Comparison of ENCODE assay signal across 25 mouse cellular contexts in genomic region chr10:110380792-110381191, GRCm38 (mm10).
DNase-seq lines count a peak whose midpoint lies in the region; ATAC-seq and TF ChIP-seq lines count a peak whose summit lies in the region.
"Had no signal": no experiment of that assay in that cellular context is flagged by ENCODE, and none has a peak within 500 bp of the region (broad histone marks: within the 10 kb centered on the region; RNA-seq: fewer than 3 reads in every experiment).

No protein-coding gene starts in this region.

- no peak for ATAC-seq in forebrain, embryonic 15.5 days (replicated peaks)
- ATAC-seq in forebrain, embryonic 12.5 days (ENCODE audit: low FRiP score) = no peak
- ATAC-seq in frontal cortex, adult (ENCODE audit: low TSS enrichment) = peak; percentile 62
- no peak for ATAC-seq in kidney, embryonic 16.5 days (ENCODE audit: low FRiP score, low TSS enrichment)
- ATAC-seq: CD4-positive, CD25-positive, alpha-beta regulatory T cell, adult 4 months; hindbrain, embryonic 16.5 days; intestine, embryonic 15.5 days had no signal

- H3K36me3 ChIP-seq in forebrain, embryonic 15.5 days = no peaks in the 10 kb centered on the region
- H3K36me3 ChIP-seq in forebrain, embryonic 12.5 days (replicated peaks) = no peaks in the 10 kb centered on the region
- H3K36me3 ChIP-seq in kidney, embryonic 16.5 days (ENCODE audit: insufficient read depth, low read length) = no peaks in the 10 kb centered on the region
- H3K36me3 ChIP-seq: embryonic facial prominence, embryonic 10.5 days; embryonic facial prominence, embryonic 13.5 days; hindbrain, embryonic 10.5 days; hindbrain, embryonic 13.5 days; intestine, embryonic 15.5 days had no signal

- 63% methylated on average over 2 of the region's 2 CpGs for WGBS in forebrain, embryonic 15.5 days
- WGBS in forebrain, embryonic 12.5 days = 98% methylated on average over 2 of the region's 2 CpGs
- WGBS in kidney, embryonic 16.5 days = 91% methylated on average over 2 of the region's 2 CpGs

- H3K9me3 ChIP-seq in forebrain, embryonic 15.5 days = no peaks in the 10 kb centered on the region
- no peaks in the 10 kb centered on the region for H3K9me3 ChIP-seq in forebrain, embryonic 12.5 days
- no peaks in the 10 kb centered on the region for H3K9me3 ChIP-seq in kidney, embryonic 16.5 days (ENCODE audit: low read length)
- H3K9me3 ChIP-seq: embryonic facial prominence, embryonic 10.5 days; embryonic facial prominence, embryonic 13.5 days; hindbrain, embryonic 10.5 days; hindbrain, embryonic 13.5 days; intestine, embryonic 15.5 days had no signal

- no peak overlapping the region for H3K9ac ChIP-seq in forebrain, embryonic 15.5 days (replicated peaks)
- H3K9ac ChIP-seq in forebrain, embryonic 12.5 days = no peak overlapping the region
- H3K9ac ChIP-seq in kidney, embryonic 16.5 days (replicated peaks; ENCODE audit: low read length) = no peak overlapping the region
- H3K9ac ChIP-seq: embryonic facial prominence, embryonic 13.5 days; hindbrain, embryonic 13.5 days; intestine, embryonic 15.5 days had no signal

- no peaks in the 10 kb centered on the region for H3K27me3 ChIP-seq in forebrain, embryonic 15.5 days
- peaks cover 10% of the 10 kb centered on the region; the same call in 1 of the 2 replicates for H3K27me3 ChIP-seq in forebrain, embryonic 12.5 days
- H3K27me3 ChIP-seq in kidney, embryonic 16.5 days (ENCODE audit: insufficient read depth, low read length) = no peaks in the 10 kb centered on the region
- H3K27me3 ChIP-seq: embryonic facial prominence, embryonic 13.5 days; hindbrain, embryonic 13.5 days; intestine, embryonic 15.5 days had no signal

- TF ChIP-seq POLR2A in brain, embryonic 14.5 days (IDR thresholded peaks at IDR 0.05; ENCODE audit: borderline replicate concordance, extremely low read depth, insufficient read depth, insufficient read length, poor library complexity, severe bottlenecking) = no peak

- no peak for TF ChIP-seq CTCF in brain, embryonic 14.5 days (IDR thresholded peaks at IDR 0.05; ENCODE audit: borderline replicate concordance, extremely low read depth, insufficient read depth, insufficient read length)

- H3K27ac ChIP-seq in forebrain, embryonic 15.5 days (replicated peaks) = peak overlapping the region; percentile 41
- no peak overlapping the region for H3K27ac ChIP-seq in forebrain, embryonic 12.5 days
- H3K27ac ChIP-seq in kidney, embryonic 16.5 days (ENCODE audit: low read length) = no peak overlapping the region
- H3K27ac ChIP-seq: embryonic facial prominence, embryonic 10.5 days; embryonic facial prominence, embryonic 13.5 days; hindbrain, embryonic 10.5 days; hindbrain, embryonic 13.5 days; intestine, embryonic 15.5 days had no signal

- no peak overlapping the region for H3K4me2 ChIP-seq in forebrain, embryonic 15.5 days (replicated peaks)
- H3K4me2 ChIP-seq in forebrain, embryonic 12.5 days = no peak overlapping the region
- H3K4me2 ChIP-seq in kidney, embryonic 16.5 days (replicated peaks; ENCODE audit: low read depth, low read length) = no peak overlapping the region
- H3K4me2 ChIP-seq: embryonic facial prominence, embryonic 13.5 days; heart, embryonic 11.5 days; hindbrain, embryonic 13.5 days; intestine, embryonic 15.5 days had no signal

- H3K4me3 ChIP-seq in forebrain, embryonic 15.5 days = no peak overlapping the region
- no peak overlapping the region for H3K4me3 ChIP-seq in forebrain, embryonic 12.5 days (replicated peaks)
- no peak overlapping the region for H3K4me3 ChIP-seq in kidney, embryonic 16.5 days (ENCODE audit: low read length)
- H3K4me3 ChIP-seq: embryonic facial prominence, embryonic 10.5 days; embryonic facial prominence, embryonic 13.5 days; erythroblast, embryonic 14.5 days; hindbrain, embryonic 10.5 days; hindbrain, embryonic 13.5 days; intestine, embryonic 15.5 days had no signal

- peaks cover 30% of the 10 kb centered on the region for H3K4me1 ChIP-seq in forebrain, embryonic 15.5 days
- H3K4me1 ChIP-seq in forebrain, embryonic 12.5 days = no peaks in the 10 kb centered on the region
- no peaks in the 10 kb centered on the region for H3K4me1 ChIP-seq in kidney, embryonic 16.5 days (ENCODE audit: insufficient read depth, low read length)
- H3K4me1 ChIP-seq: embryonic facial prominence, embryonic 10.5 days; embryonic facial prominence, embryonic 13.5 days; hindbrain, embryonic 10.5 days; intestine, embryonic 15.5 days had no signal

- DNase-seq in frontal cortex, postnatal 25 days (ENCODE audit: low spot score in 2 of 2) = no peak
- DNase-seq in brain, embryonic 14.5 days (ENCODE audit: low read depth) = peak; percentile 75
- DNase-seq: adrenal gland, adult 2 months; adrenal gland, postnatal 14 days; cerebellum, adult 18-20 months; cerebellum, adult 9-11 months; cerebellum, postnatal 36 days; embryo, embryonic 11 days; gastrocnemius, postnatal 10 days; gastrocnemius, postnatal 36 days; kidney, adult 11 months; kidney, adult 8-10 months had no signal
